Mouse (Mus musculus) neural tube, embryonic 11.5 days (tissue): ENCODE data around the gene Hpgd. TPM values are rescaled to one million over a fixed set of nuclear protein-coding genes. Genes with fewer than 3 reads are reported as not detected.
A peak's percentile ranks its signal among the peaks of the same experiment; 100 is the strongest.
"Not testable (repeated sequence)": the region's sequence is repeated elsewhere in the genome, so short reads cannot be mapped to it uniquely, and the experiment has no call there.

Experiments used
- ATAC-seq: fragments of 200-750 bp; cut with Nextera tagmentation; 2 replicates; pipeline ENCODE4 v1.8.0; 2017; ENCODE audit warnings: moderate number of reproducible peaks, mild to moderate bottlenecking, moderate TSS enrichment, moderate library complexity; ENCODE audit not compliant: insufficient read depth, low FRiP score, low TSS enrichment
- DNase-seq: peaks from one replicate; pipeline ENCODE4 v3.0.0-alpha.2; 2015; ENCODE audit warnings: low spot score
- H3K27ac ChIP-seq: fragments of 300-500 bp; sonication (generic); 2 replicates; pipeline ENCODE4 v1.5.1; 2014; ENCODE audit warnings: low read depth, mild to moderate bottlenecking, low read length
- H3K27me3 ChIP-seq: fragments of 300-500 bp; sonication (generic); 2 replicates; pipeline ENCODE4 v1.6.1; 2014; ENCODE audit warnings: mild to moderate bottlenecking, low read length, mixed read lengths; ENCODE audit not compliant: control insufficient read depth, insufficient read depth
- H3K36me3 ChIP-seq: fragments of 300-500 bp; sonication (generic); 2 replicates; pipeline ENCODE4 v1.6.1; 2014; ENCODE audit warnings: mild to moderate bottlenecking, low read length, moderate library complexity, mixed read lengths; ENCODE audit not compliant: control insufficient read depth, insufficient read depth
- H3K4me1 ChIP-seq: fragments of 300-500 bp; sonication (generic); 2 replicates; pipeline ENCODE4 v1.6.1; 2014; ENCODE audit warnings: low read length, mixed read lengths; ENCODE audit not compliant: control insufficient read depth, insufficient read depth
- H3K4me2 ChIP-seq: fragments of 300-500 bp; sonication (generic); 2 replicates; pipeline ENCODE4 v1.6.1; 2014; ENCODE audit warnings: low read depth, mild to moderate bottlenecking, moderate library complexity
- H3K4me3 ChIP-seq: fragments of 300-500 bp; sonication (generic); 2 replicates; pipeline ENCODE4 v1.5.1; 2014; ENCODE audit warnings: low read depth, low read length
- H3K9ac ChIP-seq: fragments of 300-500 bp; sonication (generic); 2 replicates; pipeline ENCODE4 v1.6.1; 2014; ENCODE audit warnings: mild to moderate bottlenecking, low read length
- H3K9me3 ChIP-seq: fragments of 300-500 bp; sonication (generic); 2 replicates; pipeline ENCODE4 v1.6.1; 2016; ENCODE audit warnings: low read length; ENCODE audit not compliant: control insufficient read depth
- WGBS: fragments of 180-500 bp; shearing (Covaris S2); extraction: QIAGEN DNeasy Blood & Tissue Kit; methylation state at CpG from one replicate; pipeline ENCODE4 v1.1.7; 2014; 5-methylcytosine and 5-hydroxymethylcytosine counted together
- polyA plus RNA-seq: library from polyadenylated mRNA; unstranded; fragments of >200 nt; fragmentation: Nextera tagmentation; extraction: Ambion mirVana; gene quantifications from 2 replicates; pipeline ENCODE4 v1.2.1, GENCODE M21; 2014

Hpgd gene
- polyA plus RNA-seq: 9.5 and 10.2 TPM in 2 replicates

- Histone ChIP-seq H3K4me3 (peak within 1 kb of the TSS; percentile 46), H3K27ac (no peak within 1 kb of the TSS), H3K36me3 (no peaks in the 10 kb centered on the region), H3K4me1 (peaks cover 3% of the 10 kb centered on the region; the same call in 1 of the 2 replicates), H3K9ac (peak within 1 kb of the TSS; percentile 44), H3K9me3 (no peaks in the 10 kb centered on the region), H3K27me3 (no peaks in the 10 kb centered on the region), H3K4me2 (peak within 1 kb of the TSS; percentile 76)
- WGBS: under 1% methylated on average over 33 of the region's 33 CpGs
- peak; percentile 73 for ATAC-seq
- peak; percentile 74 for DNase-seq
Observed at GRCm38 (mm10) chr8:56294373-56294877, at the start of gene Hpgd. Hpgd (plus strand) TSS chr8:56294585.

- H3K9me3 ChIP-seq, H3K4me2 ChIP-seq, DNase-seq, H3K27me3 ChIP-seq, H3K9ac ChIP-seq, H3K36me3 ChIP-seq, ATAC-seq, H3K4me3 ChIP-seq, H3K27ac ChIP-seq, H3K4me1 ChIP-seq: not testable (repeated sequence)
- WGBS: 72% methylated on average over 3 of the region's 3 CpGs
Observed at GRCm38 (mm10) chr8:56251728-56252127, 42.7 kb upstream of the Hpgd start.

GRCm38 (mm10) chr8:56252314-56252713 is 42.1 kb upstream of the Hpgd start:
- Histone ChIP-seq H3K27ac (no peak overlapping the region), H3K9ac (no peak overlapping the region), H3K4me3 (no peak overlapping the region), H3K9me3 (no peaks in the 10 kb centered on the region), H3K4me2 (no peak overlapping the region), H3K36me3 (no peaks in the 10 kb centered on the region), H3K27me3 (no peaks in the 10 kb centered on the region), H3K4me1 (no peaks in the 10 kb centered on the region)
- ATAC-seq (no peak), DNase-seq (no peak)
- WGBS: 55% methylated on average over 1 of the region's 1 CpGs

- Histone ChIP-seq H3K4me3 (no peak overlapping the region), H3K9ac (no peak overlapping the region), H3K27ac (no peak overlapping the region), H3K9me3 (no peaks in the 10 kb centered on the region), H3K4me1 (no peaks in the 10 kb centered on the region), H3K36me3 (no peaks in the 10 kb centered on the region), H3K4me2 (no peak overlapping the region), H3K27me3 (no peaks in the 10 kb centered on the region)
- ATAC-seq: no peak
- no peak for DNase-seq
- WGBS: 96% methylated on average over 1 of the region's 1 CpGs
Observed at GRCm38 (mm10) chr8:56261190-56261589, 33.2 kb upstream of the Hpgd start.

- Histone ChIP-seq H3K36me3 (no peaks in the 10 kb centered on the region), H3K4me2 (no peak overlapping the region), H3K4me1 (no peaks in the 10 kb centered on the region), H3K4me3 (no peak overlapping the region), H3K9ac (no peak overlapping the region), H3K27me3 (no peaks in the 10 kb centered on the region), H3K9me3 (no peaks in the 10 kb centered on the region), H3K27ac (no peak overlapping the region)
- ATAC-seq (no peak), DNase-seq (no peak)
- WGBS: 78% methylated on average over 10 of the region's 10 CpGs
Observed at GRCm38 (mm10) chr8:56269687-56270663, 24.4 kb upstream of the Hpgd start.

- H3K27ac ChIP-seq: no peak overlapping the region
- no peaks in the 10 kb centered on the region for H3K27me3 ChIP-seq
- H3K4me3 ChIP-seq: no peak overlapping the region
- no peak for DNase-seq
- no peak overlapping the region for H3K9ac ChIP-seq
- H3K4me2 ChIP-seq: no peak overlapping the region
- H3K36me3 ChIP-seq: no peaks in the 10 kb centered on the region
- H3K9me3 ChIP-seq: no peaks in the 10 kb centered on the region
- H3K4me1 ChIP-seq: no peaks in the 10 kb centered on the region
- 90% methylated on average over 1 of the region's 1 CpGs for WGBS
- ATAC-seq: peak; percentile 9; the same call in 1 of the 2 replicates
Observed at GRCm38 (mm10) chr8:56272934-56273333, 21.5 kb upstream of the Hpgd start.

- Histone ChIP-seq H3K9me3 (no peaks in the 10 kb centered on the region), H3K27me3 (no peaks in the 10 kb centered on the region), H3K9ac (no peak overlapping the region), H3K4me3 (no peak overlapping the region), H3K36me3 (no peaks in the 10 kb centered on the region), H3K4me1 (no peaks in the 10 kb centered on the region), H3K4me2 (no peak overlapping the region), H3K27ac (no peak overlapping the region)
- no peak for DNase-seq
- ATAC-seq: no peak
Observed at GRCm38 (mm10) chr8:56275316-56275715, 19.1 kb upstream of the Hpgd start.

GRCm38 (mm10) chr8:56277810-56278528 is 16.4 kb upstream of the Hpgd start:
- ATAC-seq (no peak), DNase-seq (no peak)
- Histone ChIP-seq H3K9ac (no peak overlapping the region), H3K4me3 (no peak overlapping the region), H3K9me3 (no peaks in the 10 kb centered on the region), H3K27ac (no peak overlapping the region), H3K27me3 (no peaks in the 10 kb centered on the region), H3K4me2 (no peak overlapping the region), H3K36me3 (no peaks in the 10 kb centered on the region), H3K4me1 (no peaks in the 10 kb centered on the region)
- WGBS: 87% methylated on average over 7 of the region's 9 CpGs
